Mouse (Mus musculus) heart, postnatal 0 days (tissue): ENCODE measurements around the gene Rptor.

Experiments used
- CTCF ChIP-seq: IDR thresholded peaks from 2 replicates; pipeline ENCODE4 v1.5.1; 2016; ENCODE audit warnings: antibody characterized with exemption, control low read depth, low read depth
- EP300 ChIP-seq: IDR thresholded peaks from 2 replicates; pipeline ENCODE4 v1.6.1; 2016; ENCODE audit warnings: antibody characterized with exemption, low read depth

DNA sequence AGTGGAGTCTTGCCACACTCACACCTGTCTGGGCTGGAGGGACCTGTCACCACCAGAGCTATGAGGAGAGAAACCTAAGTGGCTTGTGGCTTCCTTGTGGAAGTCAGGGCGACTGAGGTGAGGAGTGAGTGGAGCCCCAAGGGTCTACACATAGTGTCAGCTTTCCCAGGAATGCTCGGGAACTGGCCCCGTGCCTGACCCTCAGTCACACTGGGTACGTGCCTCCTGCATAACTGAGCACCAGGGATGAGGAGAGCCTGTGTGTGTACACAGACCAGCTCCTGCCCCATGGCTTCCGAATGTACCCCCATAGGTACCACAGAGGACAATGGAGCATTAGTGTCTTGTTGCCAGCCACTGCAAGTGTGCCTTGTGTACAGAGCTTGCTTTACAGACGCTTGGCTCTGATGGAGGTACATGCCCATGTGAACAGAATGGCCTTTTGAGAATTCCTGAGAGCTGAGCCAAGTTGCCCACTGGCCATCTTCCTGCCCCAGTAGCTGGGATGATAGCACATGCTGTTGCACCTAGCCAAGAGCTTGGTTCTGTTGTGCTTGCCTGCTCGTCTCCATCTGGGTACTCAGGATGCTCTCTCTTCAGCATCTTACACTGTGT is 289.0 kb downstream of the Rptor start:
- TF ChIP-seq CTCF = no peak
- no peak for TF ChIP-seq EP300
